Mouse (Mus musculus): ENCODE data around the gene Dcdc2a.

DNA sequence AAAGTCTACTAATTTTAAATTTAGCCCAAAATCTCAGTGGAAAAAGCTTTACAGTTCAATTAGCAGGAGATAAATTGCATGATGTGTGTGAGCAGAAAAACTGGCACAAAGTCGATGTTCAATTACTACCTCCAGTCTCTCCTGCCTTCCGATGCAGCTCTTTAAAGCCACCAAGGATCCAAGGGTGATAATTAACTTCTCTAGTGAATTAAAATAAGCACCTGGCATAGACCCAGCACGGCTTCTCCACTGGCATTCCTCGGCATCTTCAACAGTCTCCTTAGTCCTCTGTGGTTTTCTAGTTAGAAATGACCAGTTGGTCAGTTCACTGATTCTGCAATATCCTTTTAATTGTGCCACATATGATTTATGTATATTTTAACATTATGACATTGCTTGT, 95.1 kb downstream of the Dcdc2a start:
- TF ChIP-seq TAL1 (IDR thresholded peaks at IDR 0.05; ENCODE audit: low read length) = no peak
- TF ChIP-seq GATA1 (IDR thresholded peaks at IDR 0.05; ENCODE audit: low read length) = no peak

Measured in erythroblast, embryonic 14.5 days (primary cell).